Mouse (Mus musculus): ENCODE data around the gene Gm4871.

The Gm4871 gene

DNA sequence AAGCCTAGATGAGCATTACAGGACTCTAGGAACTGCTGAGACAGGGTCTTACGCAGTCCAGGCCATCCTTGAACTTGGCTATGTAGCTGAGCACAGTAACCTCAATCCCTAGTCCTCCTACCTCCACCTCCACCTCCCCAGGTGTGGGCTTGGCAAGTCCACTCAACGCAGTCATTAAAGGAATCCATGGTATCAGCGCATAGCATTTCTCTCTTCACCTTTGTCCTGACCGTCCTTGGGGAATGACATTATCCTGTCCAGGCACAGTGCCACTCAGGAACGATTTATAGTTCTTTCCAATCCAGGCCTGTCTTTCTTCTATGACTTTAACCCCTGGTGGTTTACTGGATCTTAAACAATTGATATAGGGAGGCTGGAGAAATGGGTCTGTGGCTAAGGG lies 42.1 kb downstream of the Gm4871 start:
- DNase-seq = no peak

DNA sequence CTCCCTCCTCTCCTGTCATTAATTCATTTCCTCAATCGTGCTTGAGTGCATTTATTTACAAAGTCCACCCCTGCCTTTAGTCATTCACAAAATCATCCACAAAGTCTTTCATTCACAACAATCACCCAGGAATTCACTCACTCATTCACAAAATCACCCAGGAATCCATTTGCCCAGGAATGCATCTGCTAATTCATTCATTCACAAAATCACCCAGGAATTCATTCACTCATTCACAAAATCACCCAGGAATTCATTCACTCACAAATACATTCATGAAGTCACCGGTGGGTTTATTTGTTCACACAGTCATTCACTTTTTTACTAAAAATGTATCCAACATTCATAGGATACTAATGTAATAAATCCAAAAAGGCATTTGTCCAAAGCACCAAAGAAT lies 42.5 kb downstream of the Gm4871 start:
- no peak for DNase-seq

DNA sequence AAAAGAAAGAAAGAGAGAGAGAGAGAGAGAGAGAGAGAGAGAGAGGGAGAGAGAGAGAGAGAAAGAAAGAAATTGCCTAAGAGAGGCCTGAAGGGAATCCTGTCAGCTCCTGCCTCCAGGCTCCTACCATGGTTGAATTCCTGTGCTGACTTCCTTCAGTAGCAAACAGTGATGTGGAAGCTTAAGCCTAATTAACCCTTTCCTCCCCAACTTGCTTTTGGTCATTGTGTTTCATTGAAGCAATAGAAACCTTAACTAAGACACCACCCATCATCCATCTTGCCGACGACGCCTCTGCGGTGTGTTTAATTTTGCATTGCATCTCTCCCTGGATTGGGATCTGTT lies 43.5 kb downstream of the Gm4871 start:
- DNase-seq = no peak

DNA sequence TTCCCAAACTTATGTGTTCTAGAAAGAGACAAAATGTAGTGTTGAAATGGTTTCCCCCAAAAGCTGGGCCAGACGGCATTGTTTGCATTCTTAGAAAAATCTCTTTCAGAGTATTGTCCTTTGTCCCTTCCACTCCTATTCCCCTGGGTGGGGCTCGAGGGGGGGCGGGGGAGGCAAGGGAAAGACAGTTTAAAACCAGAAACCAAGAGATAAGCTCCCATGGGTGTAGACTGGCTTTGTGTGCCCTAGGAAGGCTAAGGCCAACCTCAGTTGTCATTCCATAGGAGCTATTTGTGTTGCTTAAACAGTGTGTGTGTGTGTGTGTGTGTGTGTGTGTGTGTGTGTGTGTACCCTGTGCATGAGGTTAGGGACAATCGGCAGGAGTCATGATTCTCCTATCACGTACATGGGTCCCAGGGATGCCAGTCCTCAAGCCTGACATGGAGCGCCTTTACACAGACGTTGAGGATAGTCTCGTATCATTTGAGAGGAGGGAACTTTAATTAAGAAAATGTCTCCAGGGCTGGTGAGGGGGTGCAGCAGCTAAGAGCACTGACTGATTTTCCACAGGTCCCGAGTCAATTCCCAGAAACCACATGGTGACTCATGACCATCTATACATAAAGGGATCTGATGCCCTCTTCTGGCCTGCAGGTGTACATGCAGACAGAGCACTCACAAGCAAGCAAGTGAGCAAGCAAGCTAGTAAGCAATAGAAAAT lies 44.1 kb downstream of the Gm4871 start:
- no peak for DNase-seq

DNA sequence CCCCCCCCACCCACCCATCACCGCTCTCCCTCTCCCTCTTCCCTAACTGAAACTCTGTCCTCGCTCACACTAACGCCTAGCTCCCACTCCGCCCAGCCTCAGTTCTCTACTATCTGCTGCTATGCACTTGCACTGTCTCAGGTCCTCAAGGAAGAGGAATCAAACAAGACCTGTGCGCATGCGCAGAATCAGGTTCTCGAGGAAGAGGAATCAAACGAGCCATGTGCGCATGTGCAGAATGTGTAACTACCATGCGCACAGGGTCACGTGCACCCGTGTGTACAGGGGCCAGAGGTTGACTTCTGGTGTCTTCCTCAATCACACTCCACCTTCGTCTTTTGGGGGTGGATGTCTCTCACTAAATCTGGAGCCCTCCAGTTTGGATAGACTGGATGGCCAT lies 45.0 kb downstream of the Gm4871 start:
- no peak for DNase-seq

DNA sequence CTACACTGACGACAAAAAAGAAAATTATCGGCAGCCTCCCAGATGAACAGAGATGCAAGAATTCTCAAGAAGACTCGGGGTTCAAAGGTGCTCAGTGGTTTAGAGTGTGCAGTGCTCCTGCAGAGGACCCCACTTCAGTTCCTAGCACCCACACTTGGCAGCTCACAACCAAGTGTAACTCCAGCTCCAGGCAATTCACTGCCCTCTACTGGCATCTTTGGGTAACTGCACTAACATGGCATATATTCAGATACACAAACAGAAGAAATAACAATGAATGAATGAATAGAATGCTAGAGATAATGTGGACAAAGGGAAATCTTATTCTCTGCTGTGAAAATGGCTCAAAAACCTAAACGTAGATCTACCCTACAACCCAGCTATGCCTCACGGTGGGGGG lies 47.7 kb downstream of the Gm4871 start:
- no peak for DNase-seq

DNA sequence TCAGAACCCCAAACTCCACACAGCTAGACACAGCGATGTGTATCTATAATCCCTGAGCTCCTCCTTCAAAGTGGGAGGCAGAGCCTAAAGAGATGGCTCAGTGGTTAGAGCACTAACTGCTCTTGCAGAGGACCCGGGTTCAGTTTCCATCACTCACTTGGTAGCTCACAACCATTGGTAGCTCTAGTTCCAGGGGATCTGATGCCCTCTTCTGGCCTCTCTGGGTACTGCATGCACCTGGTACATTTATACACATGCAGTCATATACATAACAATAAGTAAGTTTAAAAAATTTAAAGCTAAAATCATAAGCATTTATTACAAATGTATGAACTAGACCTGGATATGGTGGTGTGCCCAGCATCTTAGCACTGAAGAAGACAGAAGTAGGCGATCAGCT lies 49.3 kb downstream of the Gm4871 start:
- no peak for DNase-seq

All from thymus, postnatal 4 days (tissue).